Mouse (Mus musculus) spleen, postnatal 36 days (tissue): ENCODE measurements around the gene Ass1.

Experiments used
- DNase-seq, 2 experiments: peaks; one replicate each; pipeline ENCODE4 v3.0.0; 2022; ENCODE audit warnings: low spot score in 2 of 2, mixed read lengths in 1 of 2

The Ass1 gene

DNA sequence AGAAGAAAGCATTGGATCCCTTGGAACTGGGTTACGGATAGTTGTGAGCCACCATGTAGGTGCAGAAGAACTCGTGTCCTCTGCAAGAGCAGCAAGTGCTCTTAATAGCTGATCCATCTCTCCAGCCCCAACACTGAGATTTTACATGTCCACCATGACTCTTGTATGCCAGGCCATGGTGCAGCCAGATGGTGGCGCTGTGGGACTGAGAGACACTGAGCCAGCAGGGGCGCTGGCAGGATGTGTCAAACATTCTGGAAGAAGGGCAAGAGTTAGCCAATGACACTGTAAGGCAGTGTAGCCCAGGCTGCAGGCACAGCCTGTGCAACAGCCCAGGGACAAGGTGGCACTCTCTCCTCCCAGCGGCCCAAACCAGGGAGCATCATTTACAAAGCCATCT, 14.2 kb downstream of the Ass1 start:
- peak in 1 of 2 experiments; percentile 27 for DNase-seq

DNA sequence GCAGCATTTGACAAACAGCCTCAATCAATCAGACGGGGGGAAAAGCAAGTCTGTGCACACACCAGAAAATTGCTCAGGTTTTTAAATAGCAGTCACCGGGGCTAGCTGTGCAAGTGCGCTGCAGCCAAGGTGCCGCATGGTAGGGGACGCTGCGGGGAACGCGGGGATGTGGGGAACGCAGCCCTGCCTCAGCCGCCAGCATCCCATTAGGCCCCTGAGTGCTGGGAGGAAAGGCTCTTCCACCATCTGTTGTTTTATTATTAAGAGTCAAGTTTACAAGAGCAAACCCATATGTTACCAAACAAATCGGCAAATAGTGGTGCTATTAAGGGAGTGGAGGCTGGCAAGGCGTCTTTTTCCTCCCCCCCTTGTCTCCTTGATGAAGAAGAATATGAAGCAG, 19.2 kb downstream of the Ass1 start:
- DNase-seq: no peak

GRCm38 (mm10) chr2:31490556-31490955, 20.5 kb downstream of the Ass1 start:
- DNase-seq: no peak

DNA sequence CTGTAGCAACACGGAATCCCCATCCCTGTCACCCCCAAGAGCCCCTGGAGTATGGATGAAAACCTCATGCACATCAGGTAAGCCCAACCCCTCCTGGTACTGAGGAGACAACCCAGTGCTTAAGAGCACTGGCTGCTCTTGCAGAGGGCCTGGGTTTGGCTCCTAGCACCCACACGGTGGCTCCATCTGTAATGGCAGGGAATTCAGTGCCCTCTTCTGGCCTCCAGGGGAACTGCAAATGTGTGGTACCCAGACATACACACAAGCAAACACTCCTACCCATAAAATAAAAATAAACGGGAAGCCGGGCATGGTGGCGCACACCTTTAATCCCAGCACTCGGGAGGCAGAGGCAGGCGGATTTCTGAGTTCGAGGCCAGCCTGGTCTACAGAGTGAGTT, 22.3 kb downstream of the Ass1 start:
- no peak for DNase-seq

DNA sequence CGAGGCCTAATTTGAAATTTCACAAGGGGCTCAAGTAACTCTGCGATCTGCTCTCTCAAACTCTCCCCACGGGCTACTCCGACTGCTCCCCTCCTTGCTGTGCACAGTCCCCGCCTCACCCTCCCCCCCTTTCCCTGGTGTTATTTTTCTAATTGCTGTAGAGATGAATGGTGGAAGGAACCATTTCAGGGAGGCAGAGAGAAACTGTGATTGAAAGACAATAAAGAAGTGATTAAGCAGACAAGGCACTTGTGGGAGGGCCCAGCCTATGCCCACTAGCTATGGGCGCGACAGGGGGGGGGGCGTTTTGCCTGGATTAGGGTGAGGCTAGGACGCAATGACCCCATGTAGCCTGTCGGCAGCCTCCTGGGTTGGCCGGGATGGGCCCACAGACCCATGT, 23.2 kb downstream of the Ass1 start:
- DNase-seq: no peak

- DNase-seq: peak in 1 of 2 experiments; percentile 21
Observed at GRCm38 (mm10) chr2:31494315-31494714, 24.3 kb downstream of the Ass1 start.

DNA sequence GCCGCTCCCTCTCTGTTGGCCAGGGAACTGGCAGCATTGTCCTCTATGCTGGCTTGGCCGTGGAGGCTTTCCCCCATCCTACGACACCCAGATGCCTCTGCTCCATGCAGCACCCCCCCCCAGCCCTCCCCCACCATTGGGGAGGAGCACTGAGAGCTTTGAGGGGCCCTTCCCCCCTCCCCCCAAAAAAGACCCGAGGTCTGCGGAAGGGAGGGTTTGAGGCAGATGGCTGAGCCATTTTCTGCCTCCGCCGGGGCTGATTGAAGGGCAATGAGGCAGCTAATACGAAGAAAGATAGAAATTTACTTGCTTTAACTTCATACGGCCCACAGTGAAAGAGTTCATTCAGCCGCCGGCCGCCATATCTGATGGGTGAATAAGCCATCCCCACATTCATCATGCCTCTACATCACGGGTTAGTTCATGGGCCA, 25.1 kb downstream of the Ass1 start:
- DNase-seq: no peak

DNA sequence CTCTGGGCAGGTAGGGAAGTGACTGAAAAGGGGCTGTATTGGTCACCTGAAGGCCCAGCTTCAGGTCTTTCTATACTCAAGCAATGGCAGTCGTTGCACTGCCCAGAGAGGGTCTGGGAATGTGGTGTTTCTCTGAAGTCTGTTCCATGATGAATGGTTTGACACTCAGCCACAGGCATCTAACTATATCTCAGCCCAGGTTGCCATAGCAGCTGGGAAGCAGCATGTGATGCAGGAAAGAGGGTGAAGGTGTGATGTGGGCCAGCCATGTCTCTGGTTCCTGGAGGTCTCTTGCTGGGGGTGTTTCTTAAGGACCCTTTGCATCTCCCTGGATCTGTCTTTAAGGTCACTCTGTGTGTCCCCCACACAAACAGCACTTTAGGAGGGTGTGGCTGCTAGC, 26.1 kb downstream of the Ass1 start:
- no peak for DNase-seq

DNA sequence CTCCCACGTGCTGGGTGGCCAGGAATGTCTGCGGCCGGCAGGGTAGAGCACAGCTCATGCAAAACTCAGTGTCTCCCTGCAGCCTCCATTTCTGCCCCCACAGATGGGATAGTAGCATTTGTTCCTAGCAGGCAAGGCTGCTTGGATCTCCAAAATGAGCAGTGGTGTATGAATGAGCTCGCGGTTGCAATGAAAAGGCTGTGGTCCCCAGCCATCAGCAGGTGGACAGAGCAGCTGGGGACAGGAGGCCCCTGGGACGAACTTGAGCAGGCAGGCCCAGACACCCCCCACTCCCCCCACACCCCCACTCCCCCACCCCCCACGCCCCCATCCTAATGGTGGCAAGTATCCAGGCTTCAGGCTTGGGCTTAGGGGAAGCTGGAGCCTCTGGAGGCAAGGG, 27.1 kb downstream of the Ass1 start:
- no peak for DNase-seq

DNA sequence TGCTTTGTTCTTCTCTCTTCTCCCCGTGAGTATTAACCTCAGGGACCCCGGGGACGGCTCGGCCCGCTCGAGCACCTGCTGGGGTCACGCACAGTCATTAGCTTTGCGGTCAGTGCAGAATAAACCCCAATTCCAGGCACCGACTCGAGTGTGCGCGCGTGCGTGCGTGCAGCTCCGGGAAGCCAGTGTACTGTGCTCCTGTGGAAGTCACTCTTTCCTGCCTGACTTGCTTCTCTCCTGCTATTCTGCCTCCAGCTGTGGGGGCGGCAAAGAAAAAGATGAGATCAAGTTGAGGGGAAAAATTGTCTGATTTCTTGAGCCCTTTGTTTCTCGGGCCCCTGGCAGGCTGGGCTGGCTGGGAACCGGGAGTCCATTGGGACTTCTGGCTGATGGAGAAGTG, 27.6 kb downstream of the Ass1 start:
- no peak for DNase-seq

DNA sequence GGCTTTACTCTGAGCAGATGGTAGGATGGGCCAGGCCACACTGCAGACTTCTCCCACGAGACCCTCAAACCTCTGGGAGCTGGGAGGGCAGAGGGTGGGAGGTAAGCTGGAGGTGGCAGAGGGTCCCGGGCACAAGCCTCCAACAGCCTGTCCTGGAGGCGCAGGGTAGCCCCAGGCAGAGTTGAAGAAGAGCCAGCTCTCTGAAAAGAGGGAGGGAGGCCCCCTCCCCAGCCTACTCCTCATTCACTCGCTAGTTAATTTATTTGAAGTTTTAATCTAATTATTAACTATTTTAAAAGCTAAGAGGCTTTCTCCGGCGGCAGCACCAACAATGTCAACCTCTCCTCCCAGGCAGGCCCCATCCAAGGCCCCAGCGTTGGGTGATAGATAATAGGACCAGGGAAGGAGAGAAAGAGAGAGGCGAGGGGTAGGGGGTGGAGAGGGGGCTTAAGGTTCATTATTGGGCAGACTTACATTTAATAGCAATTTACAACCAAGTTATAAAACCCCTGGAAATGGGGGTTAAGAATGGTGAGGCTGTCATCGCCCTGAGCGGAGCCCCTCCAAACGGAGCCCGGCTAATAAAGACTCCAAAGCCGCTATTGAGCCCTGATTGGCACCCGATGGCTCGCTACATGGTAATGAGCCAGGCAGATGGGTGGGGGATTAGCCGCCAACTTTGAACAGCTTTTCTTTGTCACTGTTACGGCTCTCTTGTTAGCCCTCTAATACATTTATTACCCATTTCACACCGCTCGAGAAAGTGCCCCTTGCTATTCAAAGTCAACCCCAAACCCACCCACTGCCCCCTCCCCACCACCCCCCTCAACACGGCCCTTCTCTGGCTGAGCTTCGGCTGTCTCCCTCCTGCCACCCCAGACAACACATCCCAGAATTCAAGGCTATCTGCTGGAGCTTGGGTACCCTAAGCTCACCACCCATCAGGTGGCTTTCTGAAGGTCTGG, 29.6 kb downstream of the Ass1 start:
- DNase-seq: no peak

- DNase-seq: no peak
Observed at GRCm38 (mm10) chr2:31500292-31501204, 30.5 kb downstream of the Ass1 start.

GRCm38 (mm10) chr2:31501448-31502130, 31.6 kb downstream of the Ass1 start:
- DNase-seq: no peak

GRCm38 (mm10) chr2:31502616-31503522, 32.9 kb downstream of the Ass1 start:
- no peak for DNase-seq

DNA sequence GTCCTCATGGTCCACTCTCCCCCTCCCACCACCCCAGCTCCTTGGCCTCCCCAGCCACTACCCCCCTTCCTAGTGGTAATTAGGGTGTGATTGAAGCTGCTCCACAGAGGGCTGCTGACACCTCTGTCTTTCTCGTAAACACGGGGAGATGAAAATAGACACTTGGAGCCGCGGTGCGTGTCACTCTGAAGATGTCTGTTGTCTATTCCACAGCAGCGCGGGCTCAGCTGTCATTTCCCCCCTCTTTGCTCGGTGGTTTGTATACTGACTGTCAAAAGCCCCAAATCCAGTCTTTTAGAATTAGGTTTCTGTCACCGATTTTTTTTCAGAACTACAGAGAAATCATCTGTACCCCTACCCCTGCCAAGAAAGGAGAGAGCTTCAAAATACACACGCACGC, 35.5 kb downstream of the Ass1 start:
- no peak for DNase-seq

GRCm38 (mm10) chr2:31508851-31509250, 38.8 kb downstream of the Ass1 start:
- no peak for DNase-seq

- DNase-seq: no peak
Observed at GRCm38 (mm10) chr2:31511316-31511715, 41.3 kb downstream of the Ass1 start.

DNA sequence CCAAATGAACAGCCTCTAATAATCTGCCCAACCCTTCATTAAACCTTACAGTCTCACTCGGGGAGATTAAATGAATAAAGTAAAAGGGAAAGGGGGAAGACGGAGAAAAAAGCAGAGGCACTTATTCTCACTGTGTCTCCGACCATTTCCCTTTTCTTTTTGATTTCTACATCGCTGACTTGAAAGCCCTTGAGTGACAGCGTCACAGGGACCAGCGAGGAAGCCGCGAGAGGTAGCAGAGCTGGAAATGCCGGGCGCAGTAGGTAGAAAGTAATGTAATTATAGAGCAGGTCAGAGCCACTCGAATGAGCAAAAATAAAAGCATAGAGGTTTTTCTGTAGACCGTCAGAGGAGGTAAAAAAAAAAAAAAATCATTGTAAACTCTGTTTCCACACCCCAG, 46.5 kb downstream of the Ass1 start:
- DNase-seq: no peak

DNA sequence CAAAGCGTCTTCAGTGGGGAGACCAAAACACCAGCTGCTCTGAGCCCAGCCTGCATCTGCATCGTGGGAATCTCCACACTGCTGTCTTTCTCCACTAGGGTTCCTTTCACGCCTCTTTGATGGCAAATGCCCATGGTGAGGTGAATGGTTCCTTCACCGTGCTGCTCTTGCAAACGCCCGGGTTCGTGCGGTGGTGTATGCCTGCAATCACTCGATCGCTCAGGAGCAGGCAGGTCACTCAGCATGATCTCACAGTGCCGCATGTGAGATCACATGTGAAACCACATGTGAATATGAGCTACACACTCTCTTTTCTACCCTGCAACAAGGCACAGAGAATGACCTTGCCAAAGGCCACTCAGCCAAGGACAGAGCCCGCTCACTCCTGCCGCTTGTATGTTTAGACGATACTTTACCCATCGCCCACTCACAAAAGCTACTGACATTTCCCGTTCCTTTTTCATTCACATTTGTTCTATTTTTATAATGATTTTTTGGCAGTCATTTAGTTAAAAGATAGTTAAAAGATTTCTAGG, 51.9 kb downstream of the Ass1 start:
- no peak for DNase-seq

GRCm38 (mm10) chr2:31524641-31525040, 54.6 kb downstream of the Ass1 start:
- DNase-seq: no peak

- DNase-seq: no peak
Observed at GRCm38 (mm10) chr2:31525778-31526177, 55.8 kb downstream of the Ass1 start.
